Mouse (Mus musculus) embryonic facial prominence, embryonic 14.5 days (tissue): ENCODE data around the gene Rgl2. TPM values are rescaled to one million over a fixed set of nuclear protein-coding genes. Genes with fewer than 3 reads are reported as not detected.
"Not testable (repeated sequence)": the region's sequence is repeated elsewhere in the genome, so short reads cannot be mapped to it uniquely, and the experiment has no call there.

Source experiments
- ATAC-seq: fragments of 200-750 bp; cut with Nextera tagmentation; 2 replicates; pipeline ENCODE4 v1.8.0; 2017; ENCODE audit warnings: low read depth, moderate number of reproducible peaks, moderate TSS enrichment
- DNase-seq: peaks from one replicate; pipeline ENCODE4 v3.0.0-alpha.2; 2015; ENCODE audit warnings: low spot score
- H3K27ac ChIP-seq: fragments of 300-500 bp; sonication (generic); replicated peaks from 2 replicates; pipeline ENCODE4 v1.5.1; 2014; ENCODE audit warnings: low read depth, mild to moderate bottlenecking, low read length, moderate library complexity
- H3K27me3 ChIP-seq: fragments of 300-500 bp; sonication (generic); replicated peaks from 2 replicates; pipeline ENCODE4 v1.6.1; 2014; ENCODE audit warnings: low read length; ENCODE audit not compliant: control insufficient read depth, insufficient read depth
- H3K36me3 ChIP-seq: fragments of 300-500 bp; sonication (generic); 2 replicates; pipeline ENCODE4 v1.6.1; 2014; ENCODE audit warnings: low read length, mixed read lengths; ENCODE audit not compliant: control insufficient read depth, insufficient read depth
- H3K4me1 ChIP-seq: fragments of 300-500 bp; sonication (generic); 2 replicates; pipeline ENCODE4 v1.6.1; 2014; ENCODE audit warnings: antibody characterized with exemption, low read length; ENCODE audit not compliant: control insufficient read depth, insufficient read depth
- H3K4me2 ChIP-seq: fragments of 300-500 bp; sonication (generic); 2 replicates; pipeline ENCODE4 v1.6.1; 2014; ENCODE audit warnings: low read depth, mild to moderate bottlenecking, low read length, moderate library complexity, mixed read lengths
- H3K4me3 ChIP-seq: fragments of 300-500 bp; sonication (generic); 2 replicates; pipeline ENCODE4 v1.5.1; 2014; ENCODE audit warnings: low read depth, mild to moderate bottlenecking, low read length
- H3K9ac ChIP-seq: fragments of 300-500 bp; sonication (generic); 2 replicates; pipeline ENCODE4 v1.6.1; 2014; ENCODE audit warnings: low read depth, mild to moderate bottlenecking, low read length, moderate library complexity, mixed read lengths
- H3K9me3 ChIP-seq: fragments of 300-500 bp; sonication (generic); 2 replicates; pipeline ENCODE4 v1.6.1; 2016; ENCODE audit warnings: low read length; ENCODE audit not compliant: control insufficient read depth
- WGBS: fragments of 180-500 bp; shearing (Covaris S2); extraction: QIAGEN DNeasy Blood & Tissue Kit; methylation state at CpG from one replicate; pipeline ENCODE4 v1.1.7; 2014; 5-methylcytosine and 5-hydroxymethylcytosine counted together
- polyA plus RNA-seq: library from polyadenylated mRNA; unstranded; fragments of >200 nt; fragmentation: Nextera tagmentation; extraction: Ambion mirVana; gene quantifications from 2 replicates; pipeline ENCODE4 v1.2.1, GENCODE M21; 2014

Gene Rgl2
- polyA plus RNA-seq, 1 experiment from 2014 or later, result 34.5 TPM

- WGBS, result 82% methylated on average over 22 of the region's 22 CpGs
- H3K9me3 ChIP-seq, result no peaks in the 10 kb centered on the region
- H3K27ac ChIP-seq, result no peak overlapping the region
- ATAC-seq (no peak), DNase-seq (no peak)
- H3K36me3 ChIP-seq, result peaks cover 67% of the 10 kb centered on the region
- H3K4me2 ChIP-seq, result no peak overlapping the region
- H3K27me3 ChIP-seq, result no peaks in the 10 kb centered on the region
- H3K9ac ChIP-seq, result no peak overlapping the region
- peaks cover 14% of the 10 kb centered on the region for H3K4me1 ChIP-seq
- no peak overlapping the region for H3K4me3 ChIP-seq
Measured at GRCm38 (mm10) chr17:33948090-33948904, 19.0 kb downstream of the Rgl2 start.

GRCm38 (mm10) chr17:33948905-33949537 lies 19.7 kb downstream of the Rgl2 start:
- no peak for ATAC-seq
- H3K9ac ChIP-seq, result no peak overlapping the region
- H3K4me1 ChIP-seq, result peaks cover 20% of the 10 kb centered on the region
- no peak overlapping the region for H3K4me3 ChIP-seq
- 90% methylated on average over 19 of the region's 19 CpGs for WGBS
- DNase-seq, result no peak
- no peaks in the 10 kb centered on the region for H3K9me3 ChIP-seq
- H3K27me3 ChIP-seq, result no peaks in the 10 kb centered on the region
- H3K27ac ChIP-seq, result no peak overlapping the region
- H3K36me3 ChIP-seq, result peaks cover 67% of the 10 kb centered on the region
- no peak overlapping the region for H3K4me2 ChIP-seq

GRCm38 (mm10) chr17:33950131-33950625 lies 20.8 kb downstream of the Rgl2 start:
- Histone ChIP-seq H3K9ac (peak overlapping the region; percentile 70), H3K27ac (peak overlapping the region; percentile 88), H3K27me3 (no peaks in the 10 kb centered on the region), H3K4me3 (peak overlapping the region; percentile 46), H3K4me2 (peak overlapping the region; percentile 80), H3K36me3 (peaks cover 61% of the 10 kb centered on the region), H3K9me3 (no peaks in the 10 kb centered on the region), H3K4me1 (peaks cover 26% of the 10 kb centered on the region)
- ATAC-seq (no peak), DNase-seq (no peak)
- WGBS, result 70% methylated on average over 10 of the region's 10 CpGs

- Histone ChIP-seq H3K4me1 (peaks cover 26% of the 10 kb centered on the region), H3K4me2 (peak within 1 kb of the TSS; percentile 80), H3K9me3 (no peaks in the 10 kb centered on the region), H3K27ac (peak within 1 kb of the TSS; percentile 88), H3K27me3 (no peaks in the 10 kb centered on the region), H3K4me3 (peak within 1 kb of the TSS; percentile 46), H3K9ac (peak within 1 kb of the TSS; percentile 70), H3K36me3 (peaks cover 56% of the 10 kb centered on the region)
- WGBS, result 2% methylated on average over 29 of the region's 45 CpGs
- peak; percentile 81 for ATAC-seq
- DNase-seq, result peak; percentile 95
Measured at GRCm38 (mm10) chr17:33951021-33951946, 21.9 kb downstream of the Rgl2 start, which contains the start of gene B3galt4. TSS of gene B3galt4 (minus strand) at chr17:33951488.

- ATAC-seq, H3K9me3 ChIP-seq, DNase-seq, H3K27ac ChIP-seq, H3K27me3 ChIP-seq: not testable (repeated sequence)
- Histone ChIP-seq H3K4me2 (peak overlapping the region; percentile 80), H3K4me3 (peak overlapping the region; percentile 46), H3K4me1 (peaks cover 30% of the 10 kb centered on the region), H3K9ac (peak overlapping the region; percentile 70), H3K36me3 (peaks cover 50% of the 10 kb centered on the region)
- WGBS, result 86% methylated on average over 13 of the region's 13 CpGs
Measured at GRCm38 (mm10) chr17:33952015-33952414, 22.7 kb downstream of the Rgl2 start.

- 0 out of 2 replicates have a peak overlapping the region, but pooled peaks have one; percentile 0 for H3K4me3 ChIP-seq
- peaks cover 51% of the 10 kb centered on the region for H3K36me3 ChIP-seq
- WGBS, result 85% methylated on average over 4 of the region's 4 CpGs
- no peaks in the 10 kb centered on the region for H3K27me3 ChIP-seq
- DNase-seq, result no peak
- H3K4me2 ChIP-seq, result peak overlapping the region; percentile 80
- H3K9me3 ChIP-seq, result no peaks in the 10 kb centered on the region
- no peak for ATAC-seq
- H3K4me1 ChIP-seq, result peaks cover 30% of the 10 kb centered on the region
- H3K9ac ChIP-seq, result peak overlapping the region; percentile 98
- H3K27ac ChIP-seq, result 0 out of 2 replicates have a peak overlapping the region, but pooled peaks have one; percentile 8
Measured at GRCm38 (mm10) chr17:33952879-33953278, 23.5 kb downstream of the Rgl2 start.

GRCm38 (mm10) chr17:33953310-33953709 lies 24.0 kb downstream of the Rgl2 start:
- H3K4me3 ChIP-seq, result peak overlapping the region; percentile 99; the same call in 1 of the 2 replicates
- H3K4me1 ChIP-seq, result peaks cover 30% of the 10 kb centered on the region
- no peaks in the 10 kb centered on the region for H3K9me3 ChIP-seq
- peaks cover 52% of the 10 kb centered on the region for H3K36me3 ChIP-seq
- DNase-seq (no peak), ATAC-seq (no peak)
- 82% methylated on average over 3 of the region's 3 CpGs for WGBS
- H3K9ac ChIP-seq, result peak overlapping the region; percentile 98; the same call in 1 of the 2 replicates
- peak overlapping the region; percentile 80 for H3K4me2 ChIP-seq
- no peaks in the 10 kb centered on the region for H3K27me3 ChIP-seq
- no peak overlapping the region for H3K27ac ChIP-seq
